Mouse (Mus musculus) adrenal gland, postnatal 36 days (tissue): ENCODE data around the gene Snapc3. TPM values are rescaled to one million over a fixed set of nuclear protein-coding genes. Genes with fewer than 3 reads are reported as not detected.
A peak's percentile ranks its signal among the peaks of the same experiment; 100 is the strongest.
"Not testable (repeated sequence)": the region's sequence is repeated elsewhere in the genome, so short reads cannot be mapped to it uniquely, and the experiment has no call there.

ENCODE experiments used
- DNase-seq, 2 experiments: peaks; one replicate each; pipeline ENCODE4 v3.0.0; 2021; ENCODE audit warnings: mixed read lengths in 1 of 2
- total RNA-seq, 2 experiments: library from RNA; stranded (reverse); gene quantifications; 2 replicates each; pipeline ENCODE4 v1.2.3; 2021

The Snapc3 gene
- total RNA-seq, 2 experiments from 2014 or later: 18.7 to 21.5 TPM

GRCm38 (mm10) chr4:83417820-83418186 lies 279 bp downstream of the Snapc3 start:
- no peak for DNase-seq

- no peak for DNase-seq
Observed at GRCm38 (mm10) chr4:83418781-83419180, 1.3 kb downstream of the Snapc3 start.

- DNase-seq: no peak
Observed at GRCm38 (mm10) chr4:83423641-83424040, 6.1 kb downstream of the Snapc3 start.

GRCm38 (mm10) chr4:83425119-83425518 lies 7.6 kb downstream of the Snapc3 start:
- DNase-seq: no peak

- DNase-seq: no peak
Observed at GRCm38 (mm10) chr4:83427141-83427540, 9.6 kb downstream of the Snapc3 start.

GRCm38 (mm10) chr4:83427696-83428095 lies 10.2 kb downstream of the Snapc3 start:
- no peak for DNase-seq

GRCm38 (mm10) chr4:83428845-83429244 lies 11.3 kb downstream of the Snapc3 start:
- DNase-seq: no peak

GRCm38 (mm10) chr4:83431950-83432349 lies 14.4 kb downstream of the Snapc3 start:
- DNase-seq: no peak

GRCm38 (mm10) chr4:83432901-83433300 lies 15.4 kb downstream of the Snapc3 start:
- DNase-seq: no peak

GRCm38 (mm10) chr4:83436375-83436774 lies 18.9 kb downstream of the Snapc3 start:
- DNase-seq: no peak

- DNase-seq: no peak
Observed at GRCm38 (mm10) chr4:83438116-83438515, 20.6 kb downstream of the Snapc3 start.

- peak in 1 of 2 experiments; percentile 7 for DNase-seq
Observed at GRCm38 (mm10) chr4:83439045-83439444, 21.5 kb downstream of the Snapc3 start.

- DNase-seq: no peak
Observed at GRCm38 (mm10) chr4:83441050-83441449, 23.5 kb downstream of the Snapc3 start.

GRCm38 (mm10) chr4:83450785-83451184 lies 33.3 kb downstream of the Snapc3 start:
- DNase-seq: no peak

GRCm38 (mm10) chr4:83460106-83460505 lies 42.6 kb downstream of the Snapc3 start:
- no peak for DNase-seq

- DNase-seq: no peak
Observed at GRCm38 (mm10) chr4:83464827-83465226, 47.3 kb downstream of the Snapc3 start.

GRCm38 (mm10) chr4:83467615-83468014 lies 50.1 kb downstream of the Snapc3 start:
- DNase-seq: no peak

GRCm38 (mm10) chr4:83468208-83468607 lies 50.7 kb downstream of the Snapc3 start:
- DNase-seq: no peak

- no peak for DNase-seq
Observed at GRCm38 (mm10) chr4:83485250-83485649, 67.7 kb downstream of the Snapc3 start.

GRCm38 (mm10) chr4:83485735-83486116 lies 68.2 kb downstream of the Snapc3 start:
- DNase-seq: peak; percentile 87 to 92

- DNase-seq: peak; percentile 90 to 93
Observed at GRCm38 (mm10) chr4:83486117-83486901, 68.8 kb downstream of the Snapc3 start, which contains the start of gene Psip1. Gene Psip1, minus strand, starts transcription at chr4:83486459.

GRCm38 (mm10) chr4:83489121-83489520 lies 71.6 kb downstream of the Snapc3 start:
- DNase-seq: no peak

GRCm38 (mm10) chr4:83493112-83493511 lies 75.6 kb downstream of the Snapc3 start:
- no peak for DNase-seq

GRCm38 (mm10) chr4:83497013-83497412 lies 79.5 kb downstream of the Snapc3 start:
- not testable (repeated sequence) for DNase-seq
